Mouse (Mus musculus) cerebellum, postnatal 10 days (tissue): ENCODE measurements at regions not wholly inside any gene's neighbourhood (a gene's known extent, or its start where the extent isn't known, plus 50 kb on each side); places are given as distances from the start of the nearest gene placed in this dataset.

Source experiments
- DNase-seq, 2 experiments: peaks; one replicate each; pipeline ENCODE4 v3.0.0; 2021; ENCODE audit warnings: mixed read lengths in 2 of 2

DNA sequence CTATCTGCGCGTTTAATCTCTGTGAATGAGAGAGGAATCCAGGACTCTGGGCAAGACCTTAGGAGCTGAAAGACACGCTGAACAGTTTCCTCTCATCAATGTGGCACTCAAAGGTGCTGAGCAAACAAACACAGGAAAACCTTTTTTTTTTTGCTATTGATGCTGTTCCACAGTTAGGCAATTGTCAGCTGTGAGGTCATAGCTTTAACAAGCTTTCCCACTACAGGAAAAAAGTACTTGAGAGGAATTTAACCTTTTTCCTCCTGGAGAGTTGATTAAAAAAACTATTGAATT, 261.0 kb downstream of the Fzd1 start:
- DNase-seq: peak in 1 of 2 experiments; percentile 6

- DNase-seq: peak; percentile 78 to 89
These were observed 261.5 kb downstream of the Fzd1 start for GRCm38 (mm10) chr5:4496132-4496906.

GRCm38 (mm10) chr5:4495482-4495881, 262.4 kb downstream of the Fzd1 start:
- DNase-seq: peak; percentile 36 to 42

DNA sequence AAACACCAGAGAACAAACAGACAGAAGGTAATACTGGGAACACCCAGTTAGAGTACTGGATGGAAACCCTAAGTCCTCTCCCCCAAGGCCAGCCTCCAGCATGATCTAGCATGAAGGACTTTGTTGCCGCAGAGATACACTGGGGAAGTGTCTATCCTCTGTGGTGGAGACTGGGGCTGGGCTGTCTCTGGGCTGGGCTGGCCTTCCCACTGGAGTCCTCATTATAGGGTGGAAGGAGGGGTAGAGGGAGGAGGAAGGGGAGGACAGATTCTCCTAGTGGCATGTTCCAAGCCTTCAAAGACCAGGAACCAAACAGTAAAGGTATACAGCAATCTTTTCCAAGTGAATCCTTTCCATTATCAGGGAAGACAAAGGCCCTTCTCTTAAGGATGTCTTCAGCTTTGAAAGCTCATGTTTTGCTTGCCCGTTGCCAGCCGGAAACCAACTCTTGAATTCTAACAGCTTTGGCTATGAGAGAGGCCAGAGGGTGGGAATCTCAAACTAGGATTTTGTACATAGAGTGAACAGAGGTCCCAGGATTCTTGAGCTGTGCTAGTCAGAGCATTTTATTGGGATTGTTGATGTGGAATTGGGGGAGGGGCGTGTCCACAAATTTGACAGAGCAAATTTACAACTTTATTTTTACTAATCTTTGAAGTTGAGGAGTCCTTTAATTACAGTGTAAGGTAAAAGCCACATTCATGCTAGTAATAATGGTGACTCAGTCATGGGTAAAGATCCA, 271.3 kb downstream of the Fzd1 start:
- DNase-seq: peak in 1 of 2 experiments; percentile 22

GRCm38 (mm10) chr5:4485542-4486390, 272.1 kb downstream of the Fzd1 start:
- DNase-seq: peak; percentile 93 to 96

GRCm38 (mm10) chr5:4484780-4485179, 273.1 kb downstream of the Fzd1 start:
- DNase-seq: peak; percentile 41 to 57

- DNase-seq: peak; percentile 66 to 73
These were observed 273.7 kb downstream of the Fzd1 start for GRCm38 (mm10) chr5:4484151-4484550.

DNA sequence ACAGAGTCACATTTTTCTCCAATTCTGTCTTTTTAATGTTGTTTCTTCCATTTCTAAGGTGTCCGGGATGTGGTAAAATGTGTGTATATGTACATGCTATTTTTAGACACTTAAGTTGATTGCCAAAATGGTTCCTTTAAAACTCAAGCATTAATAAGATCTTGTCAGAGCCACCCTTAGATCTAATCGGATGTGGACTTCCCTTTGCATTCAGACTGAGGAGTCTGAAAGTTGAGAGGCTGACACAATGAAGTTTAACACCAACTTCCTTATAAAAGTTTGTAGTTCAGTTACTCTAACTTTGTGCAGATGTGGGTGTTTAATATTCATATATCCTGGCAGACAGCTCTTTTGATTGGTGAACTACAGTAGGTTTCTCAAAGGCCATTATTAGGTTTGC, 282.1 kb downstream of the Mterf1b start:
- no peak for DNase-seq
